Mouse (Mus musculus) midbrain, postnatal 0 days (tissue): ENCODE data around the gene Ptprj. TPM values are rescaled to one million over a fixed set of nuclear protein-coding genes. Genes with fewer than 3 reads are reported as not detected.

Experiments used
- ATAC-seq: fragments of 200-750 bp; cut with Nextera tagmentation; 2 replicates; pipeline ENCODE4 v1.8.0; 2017; ENCODE audit warnings: moderate number of reproducible peaks, mild to moderate bottlenecking, moderate TSS enrichment, moderate library complexity; ENCODE audit not compliant: low FRiP score
- DNase-seq: peaks from one replicate; pipeline ENCODE4 v3.0.0-alpha.2; 2015; ENCODE audit warnings: low spot score
- H3K27ac ChIP-seq: fragments of 300-500 bp; sonication (generic); 2 replicates; pipeline ENCODE4 v1.5.1; 2014; ENCODE audit warnings: low read depth, mild to moderate bottlenecking, low read length, mixed read lengths
- H3K27me3 ChIP-seq: fragments of 300-500 bp; sonication (generic); 2 replicates; pipeline ENCODE4 v1.6.1; 2014; ENCODE audit warnings: low read length, control low read depth, mixed read lengths; ENCODE audit not compliant: insufficient read depth
- H3K36me3 ChIP-seq: fragments of 300-500 bp; sonication (generic); 2 replicates; pipeline ENCODE4 v1.6.1; 2014; ENCODE audit warnings: low read length, control low read depth, mixed read lengths; ENCODE audit not compliant: insufficient read depth
- H3K4me1 ChIP-seq: fragments of 300-500 bp; sonication (generic); 2 replicates; pipeline ENCODE4 v1.6.1; 2014; ENCODE audit warnings: mild to moderate bottlenecking, control low read depth, antibody characterized with exemption, low read length, mixed read lengths; ENCODE audit not compliant: insufficient read depth
- H3K4me2 ChIP-seq: fragments of 300-500 bp; sonication (generic); 2 replicates; pipeline ENCODE4 v1.6.1; 2014; ENCODE audit warnings: low read depth, mild to moderate bottlenecking, low read length, mixed read lengths; ENCODE audit not compliant: poor library complexity, severe bottlenecking
- H3K4me3 ChIP-seq: fragments of 300-500 bp; sonication (generic); 2 replicates; pipeline ENCODE4 v1.5.1; 2014; ENCODE audit warnings: low read depth, mild to moderate bottlenecking, low read length, moderate library complexity
- H3K9ac ChIP-seq: fragments of 300-500 bp; sonication (generic); replicated peaks from 2 replicates; pipeline ENCODE4 v1.6.1; 2014; ENCODE audit warnings: mild to moderate bottlenecking, low read length, moderate library complexity, mixed read lengths; ENCODE audit not compliant: poor library complexity, severe bottlenecking
- H3K9me3 ChIP-seq: fragments of 300-500 bp; sonication (generic); 2 replicates; pipeline ENCODE4 v1.6.1; 2016; ENCODE audit warnings: low read length, control low read depth
- CTCF ChIP-seq: IDR thresholded peaks from 2 replicates; pipeline ENCODE4 v1.5.1; 2016; ENCODE audit warnings: antibody characterized with exemption, mild to moderate bottlenecking
- WGBS: fragments of 180-500 bp; shearing (Covaris S2); extraction: QIAGEN DNeasy Blood & Tissue Kit; methylation state at CpG from one replicate; pipeline ENCODE4 v1.1.7; 2014; 5-methylcytosine and 5-hydroxymethylcytosine counted together
- polyA plus RNA-seq: library from polyadenylated mRNA; unstranded; fragments of >200 nt; fragmentation: Nextera tagmentation; extraction: Ambion mirVana; gene quantifications from 2 replicates; pipeline ENCODE4 v1.2.1, GENCODE M21; 2015
- total RNA-seq: library from RNA; depleted of rRNA; stranded (reverse); fragments of >200 nt; gene quantifications from 2 replicates; pipeline ENCODE4 v1.2.3, GENCODE M21; 2014

Gene Ptprj
- total and polyA plus RNA-seq, 2 experiments from 2014 or later: 4.3 to 36.6 TPM

GRCm38 (mm10) chr2:90619648-90620047 is 39.2 kb upstream of the Ptprj start:
- no peak for TF ChIP-seq CTCF
- no peak overlapping the region for H3K4me2 ChIP-seq
- H3K27me3 ChIP-seq: no peaks in the 10 kb centered on the region
- H3K36me3 ChIP-seq: no peaks in the 10 kb centered on the region
- 27% methylated on average over 2 of the region's 2 CpGs for WGBS
- no peak overlapping the region for H3K27ac ChIP-seq
- no peaks in the 10 kb centered on the region for H3K4me1 ChIP-seq
- DNase-seq (no peak), ATAC-seq (no peak)
- no peaks in the 10 kb centered on the region for H3K9me3 ChIP-seq
- no peak overlapping the region for H3K4me3 ChIP-seq
- no peak overlapping the region for H3K9ac ChIP-seq

GRCm38 (mm10) chr2:90614651-90615171 is 34.3 kb upstream of the Ptprj start:
- Histone ChIP-seq H3K36me3 (no peaks in the 10 kb centered on the region), H3K4me3 (no peak overlapping the region), H3K4me2 (no peak overlapping the region), H3K9ac (no peak overlapping the region), H3K27ac (no peak overlapping the region), H3K27me3 (no peaks in the 10 kb centered on the region), H3K4me1 (no peaks in the 10 kb centered on the region), H3K9me3 (no peaks in the 10 kb centered on the region)
- no peak for TF ChIP-seq CTCF
- DNase-seq (no peak), ATAC-seq (no peak)
- WGBS: 86% methylated on average over 14 of the region's 14 CpGs

GRCm38 (mm10) chr2:90613591-90613990 is 33.1 kb upstream of the Ptprj start:
- no peak for DNase-seq
- Histone ChIP-seq H3K4me2 (no peak overlapping the region), H3K4me3 (no peak overlapping the region), H3K9ac (no peak overlapping the region), H3K9me3 (no peaks in the 10 kb centered on the region), H3K27me3 (no peaks in the 10 kb centered on the region), H3K27ac (no peak overlapping the region), H3K4me1 (no peaks in the 10 kb centered on the region), H3K36me3 (no peaks in the 10 kb centered on the region)
- TF ChIP-seq CTCF: no peak
- ATAC-seq: no peak
- 65% methylated on average over 3 of the region's 3 CpGs for WGBS

DNA sequence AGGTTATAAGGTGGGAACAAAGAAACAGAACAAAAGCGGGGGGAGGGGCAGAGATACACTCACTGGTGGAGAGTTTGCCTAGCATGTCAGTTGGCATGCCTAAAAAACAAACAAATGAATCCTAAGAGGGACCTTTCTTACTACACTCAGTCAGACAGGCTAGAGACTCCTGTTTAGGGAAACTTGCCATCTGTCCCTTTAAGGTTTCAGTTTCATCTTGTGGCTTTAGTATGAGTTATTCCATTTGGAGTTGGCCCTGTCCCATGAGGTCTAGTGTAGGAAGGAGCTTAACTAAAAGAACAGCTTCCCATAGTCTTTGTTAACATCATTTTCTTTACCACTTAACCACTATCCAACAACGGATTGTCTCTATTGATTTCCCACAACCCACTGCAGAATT is 32.6 kb upstream of the Ptprj start:
- no peak for TF ChIP-seq CTCF
- Histone ChIP-seq H3K4me2 (no peak overlapping the region), H3K9me3 (no peaks in the 10 kb centered on the region), H3K4me1 (no peaks in the 10 kb centered on the region), H3K4me3 (no peak overlapping the region), H3K27ac (no peak overlapping the region), H3K27me3 (no peaks in the 10 kb centered on the region), H3K36me3 (no peaks in the 10 kb centered on the region), H3K9ac (no peak overlapping the region)
- no peak for DNase-seq
- 75% methylated on average over 2 of the region's 2 CpGs for WGBS
- ATAC-seq: no peak

- Histone ChIP-seq H3K9me3 (no peaks in the 10 kb centered on the region), H3K27ac (no peak overlapping the region), H3K4me2 (no peak overlapping the region), H3K27me3 (no peaks in the 10 kb centered on the region), H3K4me3 (no peak overlapping the region), H3K9ac (no peak overlapping the region), H3K36me3 (no peaks in the 10 kb centered on the region), H3K4me1 (no peaks in the 10 kb centered on the region)
- ATAC-seq (no peak), DNase-seq (no peak)
- TF ChIP-seq CTCF: no peak
- WGBS: 84% methylated on average over 10 of the region's 10 CpGs
Measured at GRCm38 (mm10) chr2:90611959-90612571, 31.6 kb upstream of the Ptprj start.

- H3K27me3 ChIP-seq: no peaks in the 10 kb centered on the region
- H3K9me3 ChIP-seq: no peaks in the 10 kb centered on the region
- ATAC-seq: no peak
- WGBS: 93% methylated on average over 3 of the region's 3 CpGs
- no peak overlapping the region for H3K4me2 ChIP-seq
- no peak for TF ChIP-seq CTCF
- no peaks in the 10 kb centered on the region for H3K4me1 ChIP-seq
- H3K9ac ChIP-seq: no peak overlapping the region
- no peaks in the 10 kb centered on the region for H3K36me3 ChIP-seq
- no peak overlapping the region for H3K4me3 ChIP-seq
- no peak for DNase-seq
- H3K27ac ChIP-seq: no peak overlapping the region
Measured at GRCm38 (mm10) chr2:90601056-90601455, 20.6 kb upstream of the Ptprj start.
